Mouse (Mus musculus): ENCODE measurements around the gene Cfap97. TPM values are rescaled to one million over a fixed set of nuclear protein-coding genes. Genes with fewer than 3 reads are reported as not detected.
"Not testable (repeated sequence)": the region's sequence is repeated elsewhere in the genome, so short reads cannot be mapped to it uniquely, and the experiment has no call there.

Gene Cfap97
- polyA plus RNA-seq, 1 experiment from 2014 or later, result 22.0 TPM

DNA sequence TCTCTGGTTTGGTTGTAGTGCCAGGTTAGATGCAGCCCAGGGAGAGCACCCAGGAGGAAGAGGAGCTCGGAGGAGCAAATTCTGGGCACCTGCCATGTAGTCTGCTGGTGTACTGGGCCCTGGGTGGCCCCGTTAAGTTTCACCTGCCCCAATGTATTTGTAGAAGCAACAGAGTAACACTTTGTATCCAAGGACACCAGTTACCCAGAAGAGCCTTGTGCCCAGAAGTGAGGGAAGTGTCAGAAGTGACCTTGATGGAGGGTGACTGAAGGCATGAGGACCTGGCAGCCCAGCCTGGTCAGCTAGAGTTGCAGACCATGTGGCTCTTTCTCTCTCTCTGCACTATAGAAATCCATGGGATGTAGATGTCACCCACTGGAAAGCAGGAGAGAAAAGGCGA is 69.0 kb downstream of the Cfap97 start:
- DNase-seq (ENCODE audit: low read depth, low spot score) (no peak), ATAC-seq (no peak)
- H3K27me3 ChIP-seq, result peaks cover 17% of the 10 kb centered on the region
- ChIA-PET CTCF (no interaction called here), POLR2A (no interaction called here)
- in situ Hi-C loops (cut with MboI; ENCODE audit: low pct_unique_long_range_greater_than_20kb), result no loop called here
- TF ChIP-seq CTCF (IDR thresholded peaks at IDR 0.05), result no peak

DNA sequence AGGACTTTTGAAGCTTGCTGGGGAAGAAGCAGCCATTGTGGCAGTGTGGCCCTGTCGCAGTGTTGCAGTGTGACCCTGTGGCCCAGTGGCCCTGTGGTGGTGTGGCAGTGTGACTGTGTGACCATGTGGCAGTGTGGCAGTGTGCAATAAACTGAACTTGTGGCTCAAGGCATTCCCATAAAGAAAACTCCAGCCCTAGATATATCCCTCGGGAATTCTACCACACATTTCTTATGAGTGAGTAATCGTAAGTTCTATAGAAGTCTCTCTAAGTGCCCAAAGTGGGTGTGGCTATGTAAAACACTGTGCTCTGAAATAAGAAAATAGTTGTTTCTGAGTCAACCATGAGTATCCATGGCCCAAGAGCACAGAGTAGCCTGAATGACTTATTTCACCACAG is 73.9 kb downstream of the Cfap97 start:
- DNase-seq (ENCODE audit: low read depth, low spot score) (no peak), ATAC-seq (no peak)
- ChIA-PET CTCF (no interaction called here), POLR2A (no interaction called here)
- peaks cover 10% of the 10 kb centered on the region for H3K27me3 ChIP-seq
- in situ Hi-C loops (cut with MboI; ENCODE audit: low pct_unique_long_range_greater_than_20kb), result no loop called here
- no peak for TF ChIP-seq CTCF (IDR thresholded peaks at IDR 0.05)

DNA sequence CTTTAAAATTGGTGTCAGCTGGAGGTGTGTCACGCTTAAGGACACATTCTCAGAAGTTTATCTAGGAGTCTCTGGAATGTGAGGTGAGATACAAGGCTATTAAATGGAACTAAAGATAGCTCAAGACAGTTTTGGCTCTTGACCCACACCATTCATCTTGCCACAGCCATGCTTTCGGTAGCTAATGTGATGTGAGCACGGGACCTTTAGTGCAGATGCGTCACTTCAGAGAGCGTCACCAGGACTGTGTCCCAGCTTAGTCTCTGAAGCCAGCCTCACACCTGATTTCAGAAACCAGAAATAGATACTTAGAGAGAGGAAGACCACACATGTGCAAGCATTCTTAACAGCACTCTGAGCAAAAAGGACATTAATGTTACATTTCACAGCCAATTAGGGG is 75.1 kb downstream of the Cfap97 start:
- ChIA-PET CTCF (no interaction called here), POLR2A (interaction anchor here (0.6 kb wide), 1 partner anchor 245 kb away, joined by 3 read pairs; no protein-coding TSS in a partner anchor)
- DNase-seq (ENCODE audit: low read depth, low spot score), result no peak
- peaks cover 4% of the 10 kb centered on the region for H3K27me3 ChIP-seq
- ATAC-seq, result no peak
- in situ Hi-C loops (cut with MboI; ENCODE audit: low pct_unique_long_range_greater_than_20kb), result no loop called here
- TF ChIP-seq CTCF (IDR thresholded peaks at IDR 0.05), result no peak

DNA sequence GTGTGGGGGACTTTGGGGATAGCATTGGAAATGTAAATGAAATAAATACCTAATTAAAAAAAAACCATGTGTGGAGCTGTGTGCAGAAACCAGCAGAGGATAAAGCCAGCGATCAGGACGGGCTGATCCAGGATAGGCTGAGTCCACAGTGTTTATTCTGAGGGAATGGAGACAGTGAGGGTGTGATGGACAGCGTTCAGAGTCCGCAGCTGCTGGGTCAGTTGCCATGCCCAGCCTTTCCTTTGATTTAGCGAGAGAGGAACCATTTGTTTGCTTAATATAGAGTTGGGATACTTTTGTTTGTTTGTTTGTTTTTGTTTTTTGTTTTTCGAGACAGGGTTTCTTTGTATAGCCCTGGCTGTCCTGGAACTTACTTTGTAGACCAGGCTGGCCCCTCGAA is 80.4 kb downstream of the Cfap97 start:
- in situ Hi-C loops (cut with MboI; ENCODE audit: low pct_unique_long_range_greater_than_20kb); POLR2A ChIA-PET: not testable (repeated sequence)

DNA sequence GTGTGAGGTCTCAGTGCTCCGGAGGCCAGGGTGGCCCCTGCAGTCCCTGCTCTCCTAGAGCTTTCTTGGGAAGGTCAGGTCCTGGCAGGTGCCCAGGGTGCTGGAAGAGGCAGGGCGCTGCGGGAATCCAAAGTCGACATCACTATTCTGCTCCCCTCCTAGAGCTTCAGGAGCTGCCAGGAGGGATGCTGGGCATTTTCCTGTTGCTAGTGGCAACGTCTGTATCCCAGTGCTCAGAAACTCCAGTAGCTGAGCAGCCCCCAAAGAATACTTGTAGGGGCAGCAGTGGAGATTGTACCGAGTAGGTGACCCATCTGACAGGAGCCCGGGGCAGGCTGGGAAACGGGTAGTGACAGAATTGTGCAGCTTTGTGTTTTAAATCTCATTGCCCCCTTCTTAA is 81.2 kb downstream of the Cfap97 start:
- POLR2A ChIA-PET, result interaction anchor here (1.1 kb wide), 1 partner anchor 9 kb away, joined by 3 read pairs; no protein-coding TSS in a partner anchor

More for the DNA sequence above, 80.4 kb downstream of the Cfap97 start:
- peaks cover 24% of the 10 kb centered on the region for H3K27me3 ChIP-seq
- ATAC-seq; CTCF ChIA-PET; DNase-seq (ENCODE audit: low read depth, low spot score): not testable (repeated sequence)

DNA sequence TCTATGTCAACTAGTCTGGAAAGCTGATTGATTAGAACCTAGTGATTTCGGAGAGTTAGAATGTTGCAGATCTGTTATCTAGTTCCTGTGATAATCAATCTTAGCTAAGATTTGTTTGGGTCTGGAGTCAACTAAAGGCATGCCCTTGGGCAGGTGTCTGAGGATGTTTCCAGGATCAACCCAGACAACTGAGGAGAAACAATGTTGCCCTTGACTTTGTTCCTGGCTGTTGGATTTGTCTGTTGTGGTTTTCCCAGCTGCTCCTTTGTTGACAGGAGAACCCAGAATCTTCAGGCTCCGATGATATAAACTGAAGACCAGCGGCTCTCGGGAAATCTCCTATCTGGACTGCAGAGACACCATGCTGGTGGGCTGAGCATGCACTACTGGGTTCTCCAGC is 83.2 kb downstream of the Cfap97 start:
- ATAC-seq (no peak), DNase-seq (ENCODE audit: low read depth, low spot score) (no peak)
- ChIA-PET CTCF (interaction anchor here (1.5 kb wide), 1 partner anchor 66 kb away, joined by 3 read pairs; no protein-coding TSS in a partner anchor), POLR2A (no interaction called here)
- TF ChIP-seq CTCF (IDR thresholded peaks at IDR 0.05), result no peak
- in situ Hi-C loops (cut with MboI; ENCODE audit: low pct_unique_long_range_greater_than_20kb), result no loop called here
- peaks cover 41% of the 10 kb centered on the region for H3K27me3 ChIP-seq

More for the DNA sequence above, 81.2 kb downstream of the Cfap97 start:
- peaks cover 28% of the 10 kb centered on the region for H3K27me3 ChIP-seq
- CTCF ChIA-PET, result interaction anchor here (1.0 to 1.3 kb wide), 3 partner anchors 9 to 25 kb away, joined by 3 to 4 read pairs (median 4); no protein-coding TSS in a partner anchor
- no peak for TF ChIP-seq CTCF (IDR thresholded peaks at IDR 0.05)
- ATAC-seq (no peak), DNase-seq (ENCODE audit: low read depth, low spot score) (no peak)
- in situ Hi-C loops (cut with MboI; ENCODE audit: low pct_unique_long_range_greater_than_20kb), result no loop called here

DNA sequence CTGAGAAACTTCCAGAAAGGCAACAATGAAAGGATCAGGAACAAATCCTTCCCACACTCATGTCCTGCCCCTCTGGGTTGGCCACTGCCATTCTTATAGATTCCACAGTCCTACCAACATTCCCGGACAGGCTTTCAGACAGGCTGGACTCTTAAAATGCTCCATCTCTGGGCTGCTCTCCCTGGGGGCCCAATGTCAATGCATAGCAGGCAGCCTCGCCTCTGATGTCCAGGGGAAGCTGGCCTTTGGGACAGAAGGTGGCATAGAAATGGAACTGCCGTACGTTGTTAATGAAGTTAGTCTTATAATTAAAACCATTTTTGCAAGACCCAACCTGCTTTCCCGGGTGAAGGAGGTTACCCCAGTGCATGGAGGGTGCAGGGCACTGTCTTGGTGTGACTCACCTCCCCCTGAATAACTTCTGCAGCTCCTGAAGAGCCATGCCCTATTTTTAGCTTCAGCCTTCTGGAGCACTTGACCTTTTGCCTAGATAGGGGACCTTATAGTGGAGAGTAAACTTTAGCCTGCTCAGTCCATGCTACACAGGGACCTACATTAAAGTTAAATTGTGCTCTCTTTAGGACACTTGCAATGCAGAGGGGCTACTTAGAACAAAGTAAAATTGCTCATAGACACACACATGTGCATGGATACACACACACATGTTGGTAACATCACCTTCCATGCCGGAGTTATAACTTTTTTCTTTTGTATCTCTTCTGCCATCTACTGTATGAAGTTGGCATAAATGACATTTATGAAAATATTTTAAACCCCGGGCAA is 85.1 kb downstream of the Cfap97 start:
- POLR2A ChIA-PET, result no interaction called here

DNA sequence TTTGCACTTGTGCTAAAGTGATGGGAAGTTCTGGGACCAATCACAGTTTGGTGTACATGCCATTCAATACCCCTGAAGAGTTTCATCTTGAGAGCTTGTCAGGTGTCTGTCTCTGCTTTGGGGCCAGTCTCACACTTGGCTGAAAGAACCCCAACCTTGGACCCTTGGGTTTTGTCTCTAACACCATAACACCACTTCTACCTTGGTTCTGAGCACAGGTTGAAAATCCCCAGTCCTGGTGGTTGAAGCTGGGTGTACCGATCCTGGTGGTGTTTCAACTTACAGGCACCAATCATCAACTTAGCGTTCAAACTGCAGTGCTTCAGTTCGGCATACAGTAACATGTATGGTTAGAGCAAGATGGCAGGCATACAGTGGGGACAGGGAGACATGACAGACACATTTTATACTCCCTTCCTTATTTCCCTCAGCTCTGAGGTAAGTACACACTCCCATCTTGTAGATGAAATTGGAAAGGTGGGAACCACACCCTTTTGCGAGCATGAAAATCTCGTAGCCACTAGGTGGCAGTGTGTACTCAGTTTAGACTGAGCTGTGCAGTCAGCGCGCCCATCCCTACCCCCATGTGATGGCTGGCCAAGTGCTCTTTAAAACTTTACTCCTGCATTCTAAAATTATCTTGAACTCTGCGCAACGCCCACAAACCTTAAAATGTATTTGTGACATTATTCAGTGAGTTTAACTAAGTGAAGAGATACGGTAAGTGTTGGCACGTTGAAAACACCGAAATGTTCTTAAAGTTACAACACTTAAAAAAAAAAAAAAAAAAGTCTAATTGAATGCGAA is 90.2 kb downstream of the Cfap97 start:
- ATAC-seq, result peak; percentile 69
- POLR2A ChIA-PET, result no interaction called here
- H3K27me3 ChIP-seq, result peaks cover 50% of the 10 kb centered on the region
- CTCF ChIA-PET, result interaction anchor here (0.8 to 2.7 kb wide), 9 partner anchors 9 to 305 kb away, joined by 3 to 10 read pairs (median 4); no protein-coding TSS in a partner anchor
- peak; percentile 83 for TF ChIP-seq CTCF (IDR thresholded peaks at IDR 0.05)
- DNase-seq (ENCODE audit: low read depth, low spot score), result no peak
- in situ Hi-C loops (cut with MboI; ENCODE audit: low pct_unique_long_range_greater_than_20kb), result loop anchor here (5.0 to 10.0 kb wide), 2 partner anchors 66 to 303 kb away; no protein-coding TSS in a partner anchor

More for the DNA sequence above, 85.1 kb downstream of the Cfap97 start:
- in situ Hi-C loops (cut with MboI; ENCODE audit: low pct_unique_long_range_greater_than_20kb), result no loop called here
- ATAC-seq (no peak), DNase-seq (ENCODE audit: low read depth, low spot score) (no peak)
- peaks cover 54% of the 10 kb centered on the region for H3K27me3 ChIP-seq
- CTCF ChIA-PET, result interaction anchor here (1.1 to 1.5 kb wide), 2 partner anchors 8 to 28 kb away, joined by 4 to 5 read pairs; no protein-coding TSS in a partner anchor
- no peak for TF ChIP-seq CTCF (IDR thresholded peaks at IDR 0.05)

DNA sequence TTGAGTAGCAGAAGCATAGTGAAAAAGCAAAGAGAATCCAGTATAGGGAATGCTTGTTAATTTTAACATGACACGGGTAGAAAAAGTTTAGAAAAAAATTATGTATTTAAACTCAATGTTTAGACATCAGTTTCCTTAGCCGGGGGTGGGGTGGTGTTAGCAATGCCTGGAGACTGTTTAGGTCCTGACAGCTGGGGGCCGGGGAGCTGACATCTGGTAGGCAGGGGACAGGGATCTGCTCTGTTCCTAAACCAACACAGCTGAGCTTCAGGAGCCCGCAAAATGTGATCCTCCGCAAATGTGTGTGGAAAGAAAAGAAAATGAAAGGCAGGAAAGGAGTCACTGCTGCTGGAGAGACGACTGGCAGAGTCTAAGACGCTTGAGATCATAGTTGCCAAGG is 91.4 kb downstream of the Cfap97 start:
- no peak for TF ChIP-seq CTCF (IDR thresholded peaks at IDR 0.05)
- DNase-seq (ENCODE audit: low read depth, low spot score) (no peak), ATAC-seq (no peak)
- in situ Hi-C loops (cut with MboI; ENCODE audit: low pct_unique_long_range_greater_than_20kb), result loop anchor here (5.0 to 10.0 kb wide), 2 partner anchors 64 to 302 kb away; no protein-coding TSS in a partner anchor
- POLR2A ChIA-PET, result no interaction called here
- peaks cover 46% of the 10 kb centered on the region for H3K27me3 ChIP-seq
- CTCF ChIA-PET, result no interaction called here

Other genes with a start within 250 kb of the Cfap97 start
- gene Ccdc110, start 217.2 kb upstream of the Cfap97 start, polyA plus RNA-seq (2021), result not detected
- 8.1 TPM for gene 1700029J07Rik, start 176.5 kb upstream of the Cfap97 start, polyA plus RNA-seq (2021)
- gene Ufsp2, start 176.2 kb upstream of the Cfap97 start, polyA plus RNA-seq (2021), result 57.3 TPM
- gene Lrp2bp, start 152.5 kb upstream of the Cfap97 start, polyA plus RNA-seq (2021), result 0.23 TPM
- 14.2 TPM for gene Ankrd37, start 146.1 kb upstream of the Cfap97 start, polyA plus RNA-seq (2021)
- 38.3 TPM for gene Snx25, start 388 bp downstream of the Cfap97 start, polyA plus RNA-seq (2021)
- gene Slc25a4, start 59.5 kb downstream of the Cfap97 start, polyA plus RNA-seq (2021), result 650 TPM
- not detected for gene Helt, start 142.9 kb downstream of the Cfap97 start, polyA plus RNA-seq (2021)